Mouse (Mus musculus) kidney, adult 2 months (tissue): ENCODE results near the gene Gm12355.

Experiments
- CTCF ChIP-seq: fragments of 200-500 bp; conservative IDR thresholded peaks from 2 replicates; pipeline ENCODE4 v1.5.1; 2011; ENCODE audit warnings: low read depth, mild to moderate bottlenecking, control low read depth, low read length, moderate library complexity, mixed read lengths; ENCODE audit not compliant: insufficient read depth, insufficient read length
- POLR2A ChIP-seq: fragments of 200-500 bp; IDR thresholded peaks from one replicate; pipeline ENCODE4 v1.6.1; 2011; ENCODE audit warnings: low read depth, low read length, control low read depth

DNA sequence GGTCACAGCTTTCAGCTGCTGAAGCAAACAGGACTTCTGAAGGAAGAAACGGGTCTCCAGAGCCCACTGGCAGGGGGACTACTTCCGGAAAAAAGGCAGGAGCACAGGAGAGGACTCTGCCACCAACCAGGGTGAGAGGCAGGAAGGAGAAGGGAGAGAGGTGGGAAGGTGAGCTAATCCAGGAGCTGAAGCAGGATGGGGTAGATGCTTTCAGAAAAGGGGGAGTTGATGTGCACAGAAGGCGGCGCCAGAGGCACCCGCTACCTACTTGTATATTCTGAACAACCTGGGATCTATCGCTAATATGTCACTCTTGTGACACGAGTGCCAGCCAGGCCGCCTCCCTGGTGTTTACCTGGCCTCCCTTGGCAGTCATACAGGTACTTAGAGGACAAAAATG lies 27.5 kb downstream of the Gm12355 start, which contains the start of gene Lrrc3c:
- TF ChIP-seq POLR2A (no peak), CTCF (no peak)
